Mouse (Mus musculus) liver, postnatal 0 days (tissue): ENCODE data around the gene Phf21a.

Experiments used
- CTCF ChIP-seq: sonication (generic); IDR thresholded peaks from 2 replicates; pipeline ENCODE4 v1.5.1; 2016; ENCODE audit warnings: antibody characterized with exemption, low read depth
- EP300 ChIP-seq: IDR thresholded peaks from 2 replicates; pipeline ENCODE4 v1.6.1; 2016; ENCODE audit warnings: antibody characterized with exemption, low read depth, mild to moderate bottlenecking

- TF ChIP-seq CTCF (no peak), EP300 (no peak)
Observed at GRCm38 (mm10) chr2:92256141-92256540, 163.2 kb downstream of the Phf21a start.
